Mouse (Mus musculus) CD4-positive, CD25-positive, alpha-beta regulatory T cell, adult 9 weeks (primary cell): ENCODE measurements around the gene Pdzd7. TPM values are rescaled to one million over a fixed set of nuclear protein-coding genes. Genes with fewer than 3 reads are reported as not detected.

Source experiments
- polyA plus RNA-seq: library from polyadenylated mRNA; unstranded; fragments of 100-300 nt; shearing (Covaris generic); gene quantifications from one replicate; pipeline ENCODE4 v1.2.1, GENCODE M21; 2017

Gene Pdzd7
- polyA plus RNA-seq = not detected

GRCm38 (mm10) chr19:45045651-45046050 is at the start of gene Pdzd7:
Gene Pdzd7 (minus strand): TSS chr19:45045717.

GRCm38 (mm10) chr19:45074580-45075322 is 29.2 kb upstream of the Pdzd7 start, which contains the start of gene Kazald1:
Gene Kazald1 (plus strand): TSS chr19:45075241.

DNA sequence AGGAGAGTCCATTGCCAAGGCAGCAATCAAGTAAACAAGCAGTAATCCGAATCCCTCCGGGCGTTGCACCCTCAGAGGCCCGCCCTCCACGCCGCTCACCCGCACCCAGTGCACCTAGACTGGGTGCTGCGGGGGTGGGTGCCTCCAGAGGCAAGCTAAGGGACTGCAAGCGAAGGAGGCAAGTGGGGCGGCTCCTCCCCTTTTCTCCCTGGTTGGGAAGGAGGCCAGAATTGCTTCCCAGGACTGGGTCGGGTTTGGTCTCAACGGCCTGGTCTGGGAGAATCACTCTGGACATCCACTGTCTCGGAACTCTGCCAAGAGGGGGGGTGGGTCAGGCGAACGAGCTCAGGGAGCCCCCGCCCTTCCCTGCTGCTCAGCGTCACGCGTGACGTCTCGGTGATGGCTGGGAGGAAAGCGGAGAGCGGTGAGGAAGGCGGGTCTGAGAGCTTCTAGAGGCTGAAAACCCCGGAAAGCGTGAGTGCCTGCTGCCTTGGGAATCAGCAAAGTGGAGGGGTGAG is 2.0 kb upstream of the Pdzd7 start, which contains the start of gene Sfxn3:
Gene Sfxn3 (plus strand): TSS at position 87 of the 518 bp plus-strand sequence.

DNA sequence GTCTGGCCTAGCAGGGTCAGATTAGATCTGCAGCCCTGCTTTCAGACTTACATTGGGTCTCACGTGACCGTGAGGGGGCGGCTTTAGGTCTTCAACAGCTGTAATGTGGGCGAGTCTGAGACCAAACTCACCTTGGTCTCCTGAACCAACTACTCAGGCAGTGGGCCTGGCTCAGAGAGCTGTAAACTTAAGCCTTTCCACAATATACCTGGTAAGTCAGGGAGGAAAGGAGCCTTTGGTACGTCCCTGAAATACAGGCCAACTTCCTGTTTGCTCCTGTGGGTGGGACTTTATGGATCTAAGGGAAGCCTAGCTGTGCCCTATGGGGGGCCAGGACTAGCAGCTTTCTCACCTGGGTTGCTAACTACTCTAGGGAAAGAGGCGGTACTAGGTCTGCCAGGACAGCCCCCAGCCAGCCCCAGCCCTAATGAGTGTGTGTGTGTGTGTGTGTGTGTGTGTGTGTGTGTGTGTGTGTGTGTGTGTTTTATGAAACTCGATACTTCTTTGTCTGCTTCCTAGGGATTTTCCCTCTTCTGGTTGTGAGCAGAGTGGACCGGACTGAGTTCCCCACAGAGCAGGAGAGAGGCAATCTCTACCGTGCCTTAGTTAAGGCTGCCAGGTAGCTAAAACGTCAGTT is 31.1 kb downstream of the Pdzd7 start, which contains the start of gene Lzts2:
Gene Lzts2 (plus strand): TSS at position 80 of the 637 bp plus-strand sequence.

GRCm38 (mm10) chr19:45005957-45006712 is 39.4 kb downstream of the Pdzd7 start, which contains the start of gene Mrpl43:
Gene Mrpl43 (minus strand): TSS chr19:45006442.

GRCm38 (mm10) chr19:45005444-45005843 is 40.1 kb downstream of the Pdzd7 start, which contains the start of gene Twnk:
Gene Twnk (plus strand): TSS chr19:45005663.

DNA sequence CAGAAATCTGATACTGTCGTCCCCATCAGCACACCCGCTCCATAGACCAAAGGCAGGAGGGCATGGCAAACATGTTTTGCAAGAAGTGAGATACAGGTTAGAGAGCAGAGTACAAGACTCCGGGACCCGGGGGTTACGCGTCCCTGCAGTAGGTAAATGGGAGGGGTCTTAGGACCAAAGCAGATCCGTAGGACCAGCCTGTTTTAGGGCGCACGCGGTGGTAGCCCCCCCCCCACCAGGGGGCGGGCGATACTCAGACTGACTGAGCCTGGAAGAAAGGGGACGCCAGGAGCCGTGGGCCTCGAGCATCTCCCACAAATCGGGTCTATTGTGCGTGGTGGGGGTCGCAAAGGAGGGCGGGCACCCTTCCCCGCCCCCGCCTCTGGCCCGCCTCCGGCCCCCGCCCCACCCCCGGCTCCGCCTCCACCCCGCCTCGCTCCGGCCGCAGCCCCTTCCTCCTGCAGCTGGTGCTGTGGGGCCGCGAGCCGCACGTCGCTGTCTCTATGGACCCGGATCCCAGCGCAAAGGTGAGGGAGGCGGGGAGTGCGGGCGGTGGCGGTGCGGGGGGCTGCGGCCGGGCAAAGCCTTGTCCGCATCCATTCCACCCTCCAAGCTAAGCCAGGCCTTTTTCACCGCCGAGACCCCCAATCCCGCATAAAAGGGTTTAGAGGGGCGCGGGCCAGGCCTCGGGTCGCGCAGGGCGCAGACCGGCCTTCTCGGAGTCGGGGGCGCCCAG is 56.5 kb downstream of the Pdzd7 start, which contains the start of gene Sema4g:
Gene Sema4g (plus strand): TSS at position 271 of the 736 bp plus-strand sequence.

Other genes with a start within 250 kb of the Pdzd7 start
- 50.6 TPM for gene Slf2, start 114.6 kb downstream of the Pdzd7 start, polyA plus RNA-seq
- gene Sema4g, start 56.6 kb downstream of the Pdzd7 start, polyA plus RNA-seq = 0.06 TPM
- 21.4 TPM for gene Twnk, start 40.1 kb downstream of the Pdzd7 start, polyA plus RNA-seq
- gene Mrpl43, start 39.3 kb downstream of the Pdzd7 start, polyA plus RNA-seq = 72.2 TPM
- 2.8 TPM for gene Lzts2, start 31.3 kb downstream of the Pdzd7 start, polyA plus RNA-seq
- 93.8 TPM for gene Sfxn3, start 1.8 kb upstream of the Pdzd7 start, polyA plus RNA-seq
- not detected for gene Kazald1, start 29.5 kb upstream of the Pdzd7 start, polyA plus RNA-seq
- not detected for gene Tlx1, start 105.0 kb upstream of the Pdzd7 start, polyA plus RNA-seq
- gene Lbx1, start 190.1 kb upstream of the Pdzd7 start, polyA plus RNA-seq = not detected